Mouse (Mus musculus): ENCODE measurements around the gene Apol6.

The Apol6 gene

GRCm38 (mm10) chr15:77044597-77045320, at the start of gene Apol6:
Gene Apol6, plus strand, starts transcription at chr15:77044729.
- DNase-seq (ENCODE audit: low read depth, low spot score) = no peak

GRCm38 (mm10) chr15:76998048-76998447, 46.5 kb upstream of the Apol6 start:
- DNase-seq (ENCODE audit: low read depth, low spot score) = no peak

- DNase-seq (ENCODE audit: low read depth, low spot score) = no peak
Observed at GRCm38 (mm10) chr15:76998878-76999588, 45.5 kb upstream of the Apol6 start.

GRCm38 (mm10) chr15:77003173-77003867, 41.2 kb upstream of the Apol6 start:
- no peak for DNase-seq (ENCODE audit: low read depth, low spot score)

- DNase-seq (ENCODE audit: low read depth, low spot score) = no peak
Observed at GRCm38 (mm10) chr15:77003868-77004215, 40.7 kb upstream of the Apol6 start.

GRCm38 (mm10) chr15:77008851-77009250, 35.7 kb upstream of the Apol6 start:
- no peak for DNase-seq (ENCODE audit: low read depth, low spot score)

- DNase-seq (ENCODE audit: low read depth, low spot score) = peak; percentile 46
Observed at GRCm38 (mm10) chr15:77013753-77014241, 30.7 kb upstream of the Apol6 start.

- no peak for DNase-seq (ENCODE audit: low read depth, low spot score)
Observed at GRCm38 (mm10) chr15:77014431-77014830, 30.1 kb upstream of the Apol6 start.

GRCm38 (mm10) chr15:77014985-77015384, 29.5 kb upstream of the Apol6 start:
- no peak for DNase-seq (ENCODE audit: low read depth, low spot score)

- no peak for DNase-seq (ENCODE audit: low read depth, low spot score)
Observed at GRCm38 (mm10) chr15:77016509-77016908, 28.0 kb upstream of the Apol6 start.

GRCm38 (mm10) chr15:77017897-77018296, 26.6 kb upstream of the Apol6 start:
- no peak for DNase-seq (ENCODE audit: low read depth, low spot score)

GRCm38 (mm10) chr15:77018740-77019340, 25.7 kb upstream of the Apol6 start:
- no peak for DNase-seq (ENCODE audit: low read depth, low spot score)

- DNase-seq (ENCODE audit: low read depth, low spot score) = no peak
Observed at GRCm38 (mm10) chr15:77019533-77019932, 25.0 kb upstream of the Apol6 start.

GRCm38 (mm10) chr15:77020136-77020535, 24.4 kb upstream of the Apol6 start:
- no peak for DNase-seq (ENCODE audit: low read depth, low spot score)

GRCm38 (mm10) chr15:77021056-77021455, 23.5 kb upstream of the Apol6 start:
- DNase-seq (ENCODE audit: low read depth, low spot score) = no peak

- no peak for DNase-seq (ENCODE audit: low read depth, low spot score)
Observed at GRCm38 (mm10) chr15:77021851-77022250, 22.7 kb upstream of the Apol6 start.

- no peak for DNase-seq (ENCODE audit: low read depth, low spot score)
Observed at GRCm38 (mm10) chr15:77022401-77022957, 22.1 kb upstream of the Apol6 start.

- DNase-seq (ENCODE audit: low read depth, low spot score) = no peak
Observed at GRCm38 (mm10) chr15:77025884-77026583, 18.5 kb upstream of the Apol6 start.

GRCm38 (mm10) chr15:77027117-77027516, 17.4 kb upstream of the Apol6 start:
- DNase-seq (ENCODE audit: low read depth, low spot score) = no peak

GRCm38 (mm10) chr15:77027675-77028074, 16.9 kb upstream of the Apol6 start:
- no peak for DNase-seq (ENCODE audit: low read depth, low spot score)

Data from brain, embryonic 18.5 days (tissue).